Mouse (Mus musculus): ENCODE results near the gene Tial1. TPM values are rescaled to one million over a fixed set of nuclear protein-coding genes. Genes with fewer than 3 reads are reported as not detected.

The Tial1 gene
- total and polyA plus RNA-seq, 3 experiments, result 42.7 to 126 TPM; not detected in 1

DNA sequence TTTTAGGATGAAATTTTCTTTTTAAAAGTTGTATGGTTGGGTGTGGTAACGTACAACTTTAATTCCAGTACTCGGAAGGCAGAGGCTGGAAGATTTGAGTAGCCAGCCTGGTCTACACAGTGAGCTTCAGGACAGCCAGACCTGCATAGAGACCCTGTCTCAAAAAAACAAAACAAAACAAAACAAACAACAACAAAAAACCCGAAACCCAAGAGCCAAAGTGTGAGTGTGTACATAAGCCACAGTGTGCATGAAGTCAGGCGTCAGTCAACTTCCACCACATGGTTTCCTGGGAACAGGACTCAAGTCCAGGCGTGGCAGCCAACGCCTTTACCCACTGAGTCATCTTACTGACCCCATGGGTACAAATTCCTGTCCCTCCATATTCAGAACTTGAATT lies 22.3 kb downstream of the Tial1 start:
- H3K36me3 ChIP-seq (ENCODE audit: control insufficient read depth in 1 of 2, insufficient read depth in 2 of 2, low read length in 2 of 2), result peaks cover 12 to 15% of the 10 kb centered on the region in 2 experiments
- H3K9ac ChIP-seq (ENCODE audit: control insufficient read depth, low read depth, low read length, poor library complexity, severe bottlenecking), result no peak overlapping the region
- H3K4me1 ChIP-seq (ENCODE audit: control insufficient read depth in 1 of 2, insufficient read depth in 2 of 2, low read length in 2 of 2), result peaks cover 3 to 13% of the 10 kb centered on the region in 2 experiments; a peak in 3 of 4 replicates
- no peak overlapping the region for H3K4me3 ChIP-seq (ENCODE audit: control insufficient read depth in 1 of 2, insufficient read depth in 1 of 2, low read depth in 2 of 2, low read length in 2 of 2)
- no peaks in the 10 kb centered on the region for H3K27me3 ChIP-seq (ENCODE audit: control insufficient read depth in 1 of 2, insufficient read depth in 2 of 2, low read length in 2 of 2)
- no peaks in the 10 kb centered on the region for H3K9me3 ChIP-seq (replicated peaks; ENCODE audit: insufficient read depth, low read length)
- H3K79me2 ChIP-seq (ENCODE audit: control insufficient read depth, insufficient read depth, low read length, poor library complexity), result no peaks in the 10 kb centered on the region
- TF ChIP-seq POLR2A (IDR thresholded peaks at IDR 0.05; ENCODE audit: control insufficient read depth in 1 of 2, insufficient read depth in 1 of 2, low read depth in 1 of 2, low read length in 2 of 2, poor library complexity in 1 of 2) (no peak), ZKSCAN1 (IDR thresholded peaks at IDR 0.05; ENCODE audit: low read depth, low read length) (no peak), MXI1 (IDR thresholded peaks at IDR 0.05; ENCODE audit: low read depth, low read length) (no peak), RAD21 (IDR thresholded peaks at IDR 0.05; ENCODE audit: low read depth, low read length) (no peak), RCOR1 (IDR thresholded peaks at IDR 0.05; ENCODE audit: low read depth, low read length) (no peak)
- no peak overlapping the region for H3K27ac ChIP-seq (ENCODE audit: control insufficient read depth, low read depth, low read length)
- no peak for DNase-seq (ENCODE audit: low read depth, low spot score)

GRCm38 (mm10) chr7:128438131-128438530 lies 23.4 kb downstream of the Tial1 start:
- Histone ChIP-seq H3K9me3 (replicated peaks; ENCODE audit: insufficient read depth, low read length) (no peaks in the 10 kb centered on the region), H3K4me3 (ENCODE audit: control insufficient read depth in 1 of 2, insufficient read depth in 1 of 2, low read depth in 2 of 2, low read length in 2 of 2) (no peak overlapping the region), H3K4me1 (ENCODE audit: control insufficient read depth in 1 of 2, insufficient read depth in 2 of 2, low read length in 2 of 2) (peaks cover 3 to 13% of the 10 kb centered on the region in 2 experiments; a peak in 3 of 4 replicates), H3K36me3 (ENCODE audit: control insufficient read depth in 1 of 2, insufficient read depth in 2 of 2, low read length in 2 of 2) (peaks cover 10 to 12% of the 10 kb centered on the region in 2 experiments), H3K9ac (ENCODE audit: control insufficient read depth, low read depth, low read length, poor library complexity, severe bottlenecking) (no peak overlapping the region), H3K79me2 (ENCODE audit: control insufficient read depth, insufficient read depth, low read length, poor library complexity) (no peaks in the 10 kb centered on the region), H3K27me3 (ENCODE audit: control insufficient read depth in 1 of 2, insufficient read depth in 2 of 2, low read length in 2 of 2) (no peaks in the 10 kb centered on the region), H3K27ac (ENCODE audit: control insufficient read depth, low read depth, low read length) (no peak overlapping the region)
- TF ChIP-seq CTCF (IDR thresholded peaks at IDR 0.05 in 2 of 3, conservative IDR thresholded peaks at IDR 0.05 in 1 of 3; ENCODE audit: control insufficient read depth in 1 of 3, insufficient read depth in 1 of 3, low read depth in 2 of 3, low read length in 3 of 3, poor library complexity in 1 of 3, severe bottlenecking in 1 of 3), result no peak
- TF ChIP-seq ZNF384 (IDR thresholded peaks at IDR 0.05; ENCODE audit: low read depth, low read length), result no peak
- TF ChIP-seq SMC3 (IDR thresholded peaks at IDR 0.05; ENCODE audit: low read depth, low read length), result no peak
- TF ChIP-seq MAFK (IDR thresholded peaks at IDR 0.05; ENCODE audit: borderline replicate concordance, low read depth, low read length), result no peak
- TF ChIP-seq MAZ (IDR thresholded peaks at IDR 0.05; ENCODE audit: low read depth, low read length), result no peak
- TF ChIP-seq HCFC1 (IDR thresholded peaks at IDR 0.05; ENCODE audit: low read depth, low read length), result no peak
- no peak for TF ChIP-seq UBTF (IDR thresholded peaks at IDR 0.05; ENCODE audit: borderline replicate concordance, insufficient read depth, low read depth, low read length)
- DNase-seq (ENCODE audit: low read depth, low spot score), result no peak

GRCm38 (mm10) chr7:128433213-128433612 lies 28.3 kb downstream of the Tial1 start:
- Histone ChIP-seq H3K27ac (ENCODE audit: control insufficient read depth, low read depth, low read length) (no peak overlapping the region), H3K79me2 (ENCODE audit: control insufficient read depth, insufficient read depth, low read length, poor library complexity) (no peaks in the 10 kb centered on the region), H3K4me1 (ENCODE audit: control insufficient read depth in 1 of 2, insufficient read depth in 2 of 2, low read length in 2 of 2) (no peaks in the 10 kb centered on the region), H3K9me3 (replicated peaks; ENCODE audit: insufficient read depth, low read length) (no peaks in the 10 kb centered on the region), H3K9ac (ENCODE audit: control insufficient read depth, low read depth, low read length, poor library complexity, severe bottlenecking) (no peak overlapping the region), H3K4me3 (ENCODE audit: control insufficient read depth in 1 of 2, insufficient read depth in 1 of 2, low read depth in 2 of 2, low read length in 2 of 2) (no peak overlapping the region), H3K27me3 (ENCODE audit: control insufficient read depth in 1 of 2, insufficient read depth in 2 of 2, low read length in 2 of 2) (no peaks in the 10 kb centered on the region), H3K36me3 (ENCODE audit: control insufficient read depth in 1 of 2, insufficient read depth in 2 of 2, low read length in 2 of 2) (no peaks in the 10 kb centered on the region)
- DNase-seq (ENCODE audit: low read depth, low spot score), result peak; percentile 46
- TF ChIP-seq NELFE (IDR thresholded peaks at IDR 0.05; ENCODE audit: low read depth, low read length), result no peak
- no peak for TF ChIP-seq MEF2A (IDR thresholded peaks at IDR 0.05; ENCODE audit: extremely low read depth, insufficient replicate concordance, low read depth, low read length, poor library complexity, severe bottlenecking)
- TF ChIP-seq ZMIZ1 (IDR thresholded peaks at IDR 0.05; ENCODE audit: low read depth, low read length), result no peak
- no peak for TF ChIP-seq BHLHE40 (IDR thresholded peaks at IDR 0.05; ENCODE audit: borderline replicate concordance, low read depth, low read length)
- no peak for TF ChIP-seq MAX (IDR thresholded peaks at IDR 0.05; ENCODE audit: low read length)
- no peak for TF ChIP-seq TCF12 (IDR thresholded peaks at IDR 0.05; ENCODE audit: low read depth, low read length)
- TF ChIP-seq POLR2AphosphoS5 (IDR thresholded peaks at IDR 0.05; ENCODE audit: borderline replicate concordance, low read depth, low read length), result no peak
- TF ChIP-seq JUND (IDR thresholded peaks at IDR 0.05; ENCODE audit: low read depth, low read length), result peak; percentile 78; the same call in 1 of the 2 replicates
- peak; percentile 80 for TF ChIP-seq SMC3 (IDR thresholded peaks at IDR 0.05; ENCODE audit: low read depth, low read length)
- peak; percentile 10 to 65 (median 50); a peak in 4 of 6 replicates for TF ChIP-seq CTCF (IDR thresholded peaks at IDR 0.05 in 2 of 3, conservative IDR thresholded peaks at IDR 0.05 in 1 of 3; ENCODE audit: control insufficient read depth in 1 of 3, insufficient read depth in 1 of 3, low read depth in 2 of 3, low read length in 3 of 3, poor library complexity in 1 of 3, severe bottlenecking in 1 of 3)
- peak; percentile 65 for TF ChIP-seq ZC3H11A (IDR thresholded peaks at IDR 0.05; ENCODE audit: low read depth, low read length)
- TF ChIP-seq E2F4 (IDR thresholded peaks at IDR 0.05; ENCODE audit: borderline replicate concordance, low read depth, low read length), result no peak
- TF ChIP-seq ETS1 (IDR thresholded peaks at IDR 0.05; ENCODE audit: low read depth, low read length), result no peak
- TF ChIP-seq MAZ (IDR thresholded peaks at IDR 0.05; ENCODE audit: low read depth, low read length), result no peak
- TF ChIP-seq CHD1 (IDR thresholded peaks at IDR 0.05; ENCODE audit: low read depth, low read length), result no peak
- no peak for TF ChIP-seq EP300 (IDR thresholded peaks at IDR 0.05; ENCODE audit: low read depth in 1 of 2, low read length in 2 of 2)
